Mouse (Mus musculus) bone marrow macrophage, adult 2 months (primary cell): Measurements from ENCODE around the gene Tle4. TPM values are rescaled to one million over a fixed set of nuclear protein-coding genes. Genes with fewer than 3 reads are reported as not detected.
"Not testable (repeated sequence)": the region's sequence is repeated elsewhere in the genome, so short reads cannot be mapped to it uniquely, and the experiment has no call there.

Source experiments
- H3K27ac ChIP-seq: 2 replicates; pipeline ENCODE4 v1.5.1; 2012; ENCODE audit warnings: low read depth, low read length; ENCODE audit not compliant: insufficient read depth
- H3K4me1 ChIP-seq: 2 replicates; pipeline ENCODE4 v1.6.1; 2012; ENCODE audit warnings: low read length; ENCODE audit not compliant: control insufficient read depth, insufficient read depth
- H3K4me3 ChIP-seq: 2 replicates; pipeline ENCODE4 v1.5.1; 2012; ENCODE audit warnings: mild to moderate bottlenecking, low read length, moderate library complexity; ENCODE audit not compliant: insufficient read depth
- CTCF ChIP-seq: IDR thresholded peaks from 2 replicates; pipeline ENCODE4 v1.5.1; 2012; ENCODE audit warnings: low read depth, mild to moderate bottlenecking, low read length, moderate library complexity
- POLR2A ChIP-seq: IDR thresholded peaks from 2 replicates; pipeline ENCODE4 v1.6.1; 2012; ENCODE audit warnings: mild to moderate bottlenecking, low read depth, low read length, borderline replicate concordance
- polyA plus RNA-seq: library from polyadenylated mRNA; stranded (reverse); fragments of >200 nt; gene quantifications from 2 replicates; pipeline ENCODE4 v1.2.4, GENCODE M21; 2012; ENCODE audit not compliant: missing spikeins, insufficient read depth, insufficient read length

The Tle4 gene
- polyA plus RNA-seq, result 28.5 and 29.8 TPM in 2 replicates

GRCm38 (mm10) chr19:14597917-14598689, at the start of gene Tle4:
Tle4 (minus strand) TSS chr19:14598051.
- Histone ChIP-seq H3K4me1 (peaks cover 21% of the 10 kb centered on the region), H3K27ac (peak within 1 kb of the TSS; percentile 96), H3K4me3 (peak within 1 kb of the TSS; percentile 99)
- peak; percentile 88 for TF ChIP-seq POLR2A
- no peak for TF ChIP-seq CTCF

DNA sequence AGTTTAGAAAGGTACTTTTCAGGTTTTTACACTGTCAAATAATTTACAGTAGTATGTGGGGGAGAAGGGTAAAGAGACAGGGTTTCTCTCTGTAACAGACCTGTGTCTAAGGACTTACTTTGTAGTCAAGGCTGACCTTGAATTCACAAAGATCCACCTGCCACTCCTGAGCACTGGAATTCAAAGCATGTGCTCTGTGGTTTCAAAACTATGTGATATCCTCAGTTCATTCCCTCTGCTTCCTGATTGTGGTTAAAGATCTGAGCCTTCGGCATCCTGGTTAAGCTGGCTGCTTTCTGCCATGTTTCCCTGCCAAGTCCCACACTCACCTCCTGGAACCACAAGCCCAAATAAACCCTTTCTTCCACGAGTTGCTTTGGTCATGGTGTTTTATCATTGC, 47.8 kb upstream of the Tle4 start:
- Histone ChIP-seq H3K27ac (no peak overlapping the region), H3K4me3 (no peak overlapping the region), H3K4me1 (no peaks in the 10 kb centered on the region)
- TF ChIP-seq CTCF, result no peak
- no peak for TF ChIP-seq POLR2A

DNA sequence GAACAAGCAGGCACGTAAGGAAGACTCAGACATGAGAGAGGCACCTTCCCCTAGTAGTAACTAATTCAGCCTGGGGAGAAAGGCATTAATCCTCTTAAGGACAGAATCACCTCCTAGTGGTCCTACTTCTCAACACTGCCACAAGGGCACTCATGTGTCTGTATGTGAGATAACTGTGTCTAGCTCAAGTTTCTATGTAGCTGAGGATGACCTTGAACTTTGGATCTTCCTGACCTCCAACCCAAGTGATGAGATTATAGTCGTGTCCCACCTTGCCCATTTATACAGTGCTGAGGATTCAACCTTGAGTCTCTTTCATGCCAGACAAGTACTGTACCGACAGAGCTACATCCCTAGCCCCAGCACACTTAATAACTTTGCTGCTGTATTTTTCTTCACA, 46.9 kb upstream of the Tle4 start:
- H3K4me3 ChIP-seq, result no peak overlapping the region
- H3K4me1 ChIP-seq, result no peaks in the 10 kb centered on the region
- TF ChIP-seq CTCF, result no peak
- TF ChIP-seq POLR2A, result no peak
- no peak overlapping the region for H3K27ac ChIP-seq

- H3K27ac ChIP-seq, H3K4me1 ChIP-seq, H3K4me3 ChIP-seq: not testable (repeated sequence)
These were observed 45.2 kb upstream of the Tle4 start for GRCm38 (mm10) chr19:14643091-14643490.

GRCm38 (mm10) chr19:14642663-14643062, 44.8 kb upstream of the Tle4 start:
- Histone ChIP-seq H3K4me3 (no peak overlapping the region), H3K27ac (no peak overlapping the region), H3K4me1 (no peaks in the 10 kb centered on the region)
- no peak for TF ChIP-seq CTCF
- no peak for TF ChIP-seq POLR2A

GRCm38 (mm10) chr19:14635213-14635928, 37.5 kb upstream of the Tle4 start:
- H3K4me1 ChIP-seq, result peaks cover 10% of the 10 kb centered on the region
- peak overlapping the region; percentile 22; the same call in 1 of the 2 replicates for H3K4me3 ChIP-seq
- H3K27ac ChIP-seq, result peak overlapping the region; percentile 83
- no peak for TF ChIP-seq CTCF
- TF ChIP-seq POLR2A, result no peak

DNA sequence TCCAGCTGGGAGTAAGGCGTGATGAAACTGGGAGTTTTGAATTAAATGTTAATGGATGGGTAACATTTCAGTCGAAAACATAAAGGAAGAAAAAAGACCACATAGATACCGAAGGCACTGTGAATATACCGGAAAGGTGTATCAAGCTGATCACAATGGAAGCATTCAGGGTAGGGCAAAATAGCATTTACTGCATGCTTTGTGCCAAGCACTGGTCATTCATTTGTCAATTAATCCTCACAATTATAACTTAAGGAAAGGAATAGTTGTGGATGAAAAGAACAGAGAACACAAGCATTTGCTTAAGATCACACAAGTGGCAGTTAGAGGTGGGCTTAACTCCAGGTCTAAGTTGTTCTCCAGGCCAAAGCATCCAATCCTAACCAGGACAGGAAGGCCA, 25.5 kb upstream of the Tle4 start:
- Histone ChIP-seq H3K4me3 (no peak overlapping the region), H3K4me1 (peaks cover 10% of the 10 kb centered on the region), H3K27ac (no peak overlapping the region)
- TF ChIP-seq POLR2A, result no peak
- TF ChIP-seq CTCF, result no peak

DNA sequence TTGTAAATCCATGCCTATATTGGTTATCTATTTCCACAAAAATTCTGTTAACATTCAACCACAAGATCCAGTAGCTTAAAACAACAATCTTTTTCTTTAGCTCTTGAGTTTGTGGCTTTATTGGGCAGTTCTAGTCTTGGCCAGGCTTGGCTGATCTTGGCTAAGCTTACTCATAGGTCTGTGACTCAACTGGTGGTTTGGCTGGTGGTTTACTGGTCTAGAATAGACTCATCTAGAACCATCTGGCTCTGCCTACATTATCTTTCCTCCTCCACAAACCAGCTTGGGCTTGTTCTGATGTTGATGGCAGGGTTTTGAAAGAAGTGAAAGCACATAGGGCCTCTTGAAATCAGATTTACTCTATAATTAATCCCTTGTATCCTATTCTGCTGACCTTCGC, 22.7 kb upstream of the Tle4 start:
- peaks cover 16% of the 10 kb centered on the region for H3K4me1 ChIP-seq
- no peak overlapping the region for H3K27ac ChIP-seq

DNA sequence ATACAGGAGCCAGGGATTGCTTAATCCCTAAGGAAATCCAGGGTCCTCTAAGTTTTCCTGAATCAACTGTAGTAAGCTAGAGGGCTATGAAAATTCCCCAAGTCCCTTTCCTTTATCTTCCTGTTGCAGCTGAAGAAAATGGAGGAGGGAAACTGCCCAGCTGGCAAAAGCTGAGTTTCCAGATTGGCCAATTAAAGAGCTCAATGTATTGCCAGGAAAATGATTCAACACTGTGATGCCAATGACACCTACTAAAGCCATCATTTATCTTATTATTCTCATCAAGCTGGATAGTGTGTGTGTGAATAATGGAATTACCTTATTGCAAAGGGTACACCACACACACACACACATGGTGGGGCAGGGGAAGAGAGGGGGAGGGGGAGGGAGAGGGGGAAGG, 22.0 kb upstream of the Tle4 start:
- no peak overlapping the region for H3K27ac ChIP-seq
- TF ChIP-seq CTCF (no peak), POLR2A (no peak)
- H3K4me3 ChIP-seq, result no peak overlapping the region
- H3K4me1 ChIP-seq, result peaks cover 21% of the 10 kb centered on the region

More for the DNA sequence above, 22.7 kb upstream of the Tle4 start:
- no peak for TF ChIP-seq POLR2A
- no peak for TF ChIP-seq CTCF
- H3K4me3 ChIP-seq, result no peak overlapping the region

GRCm38 (mm10) chr19:14614816-14615215, 17.0 kb upstream of the Tle4 start:
- Histone ChIP-seq H3K4me3 (no peak overlapping the region), H3K4me1 (peaks cover 16% of the 10 kb centered on the region), H3K27ac (no peak overlapping the region)
- TF ChIP-seq POLR2A (no peak), CTCF (no peak)
